8 mouse cellular contexts compared by ENCODE assay signal in genomic region chr10:69574190-69574663, GRCm38 (mm10).
DNase-seq lines count a peak whose midpoint lies in the region; ATAC-seq and TF ChIP-seq lines count a peak whose summit lies in the region.

No protein-coding gene starts in this region.

- ATAC-seq in heart, postnatal 0 days (ENCODE audit: insufficient read depth, low read depth) = no peak
- peak; percentile 60 for ATAC-seq in forebrain, embryonic 12.5 days (ENCODE audit: low FRiP score)

- 11% methylated on average over 11 of the region's 11 CpGs for WGBS in heart, postnatal 0 days
- under 1% methylated on average over 11 of the region's 11 CpGs for WGBS in forebrain, embryonic 12.5 days
- under 1% methylated on average over 11 of the region's 11 CpGs for WGBS in midbrain, embryonic 10.5 days

- no peak for TF ChIP-seq CTCF in heart, postnatal 0 days (IDR thresholded peaks at IDR 0.05; ENCODE audit: low read depth)
- no peak for TF ChIP-seq CTCF in brain, embryonic 14.5 days (IDR thresholded peaks at IDR 0.05; ENCODE audit: borderline replicate concordance, extremely low read depth, insufficient read depth, insufficient read length)

- H3K4me1 ChIP-seq in heart, postnatal 0 days (ENCODE audit: control insufficient read depth, insufficient read depth) = peaks cover 27% of the 10 kb centered on the region
- H3K4me1 ChIP-seq in forebrain, embryonic 12.5 days = peaks cover 59% of the 10 kb centered on the region
- peaks cover 66% of the 10 kb centered on the region for H3K4me1 ChIP-seq in midbrain, embryonic 10.5 days

- intact Hi-C loops in heart, postnatal 25 days (cut with DNase I) = no loop called here

- peak overlapping the region; percentile 8; the same call in 1 of the 2 replicates for H3K4me2 ChIP-seq in heart, postnatal 0 days (ENCODE audit: low read depth, low read length)
- H3K4me2 ChIP-seq in forebrain, embryonic 12.5 days = peak overlapping the region; percentile 43

- no peak for DNase-seq in heart, postnatal 0 days (ENCODE audit: low spot score)
- no peak for DNase-seq in heart, postnatal 25 days (ENCODE audit: low spot score)
- peak; percentile 83 for DNase-seq in brain, embryonic 14.5 days (ENCODE audit: low read depth)
- DNase-seq in midbrain, embryonic 10.5 days (ENCODE audit: low spot score) = peak; percentile 42
- no peak for DNase-seq in thymus, postnatal 25 days
- DNase-seq in layer of hippocampus, adult 18-20 months (ENCODE audit: low spot score in 2 of 2) = no peak
- no peak for DNase-seq in gastrocnemius, adult 8-10 months (ENCODE audit: low spot score in 2 of 2)

- H3K9me3 ChIP-seq in heart, postnatal 0 days (replicated peaks; ENCODE audit: control insufficient read depth, low read length) = no peaks in the 10 kb centered on the region
- no peaks in the 10 kb centered on the region for H3K9me3 ChIP-seq in forebrain, embryonic 12.5 days
- no peaks in the 10 kb centered on the region for H3K9me3 ChIP-seq in midbrain, embryonic 10.5 days (replicated peaks)

- no peak for TF ChIP-seq EP300 in heart, postnatal 0 days (IDR thresholded peaks at IDR 0.05; ENCODE audit: low read depth)

- H3K4me3 ChIP-seq in heart, postnatal 0 days (ENCODE audit: low read depth, low read length) = no peak overlapping the region
- peak overlapping the region; percentile 11; the same call in 1 of the 2 replicates for H3K4me3 ChIP-seq in forebrain, embryonic 12.5 days (replicated peaks)
- peak overlapping the region; percentile 34 for H3K4me3 ChIP-seq in midbrain, embryonic 10.5 days

- TF ChIP-seq POLR2A in brain, embryonic 14.5 days (IDR thresholded peaks at IDR 0.05; ENCODE audit: borderline replicate concordance, extremely low read depth, insufficient read depth, insufficient read length, poor library complexity, severe bottlenecking) = no peak

- H3K27ac ChIP-seq in heart, postnatal 0 days (ENCODE audit: low read depth) = no peak overlapping the region
- H3K27ac ChIP-seq in forebrain, embryonic 12.5 days = peak overlapping the region; percentile 61; the same call in 1 of the 2 replicates
- no peak overlapping the region for H3K27ac ChIP-seq in midbrain, embryonic 10.5 days (replicated peaks)

- H3K9ac ChIP-seq in heart, postnatal 0 days (replicated peaks; ENCODE audit: low read depth, low read length) = no peak overlapping the region
- no peak overlapping the region for H3K9ac ChIP-seq in forebrain, embryonic 12.5 days

- 0 out of 2 replicates have a peak, but pooled peaks cover 2% of the 10 kb centered on the region for H3K27me3 ChIP-seq in heart, postnatal 0 days (ENCODE audit: control insufficient read depth, insufficient read depth, low read length)
- peaks cover 33% of the 10 kb centered on the region; the same call in 1 of the 2 replicates for H3K27me3 ChIP-seq in forebrain, embryonic 12.5 days
- H3K27me3 ChIP-seq in midbrain, embryonic 10.5 days (ENCODE audit: low read depth, poor library complexity, severe bottlenecking) = peaks cover 60% of the 10 kb centered on the region

- no peaks in the 10 kb centered on the region for H3K36me3 ChIP-seq in heart, postnatal 0 days (replicated peaks; ENCODE audit: control insufficient read depth, insufficient read depth, low read length)
- no peaks in the 10 kb centered on the region for H3K36me3 ChIP-seq in forebrain, embryonic 12.5 days (replicated peaks)
- no peaks in the 10 kb centered on the region for H3K36me3 ChIP-seq in midbrain, embryonic 10.5 days

Comparison
In these comparisons a context has a peak if more than half of its experiments do, and no peak if none do; other contexts are left out.
1. DNase-seq: peak in brain, embryonic 14.5 days (single experiment) and midbrain, embryonic 10.5 days (single experiment); none in heart, postnatal 0 days (single experiment), heart, postnatal 25 days (single experiment), thymus, postnatal 25 days (single experiment), layer of hippocampus, adult 18-20 months (0 of 2) and gastrocnemius, adult 8-10 months (0 of 2).